Mouse (Mus musculus): ENCODE measurements at regions not wholly inside any gene's neighbourhood (a gene's known extent, or its start where the extent isn't known, plus 50 kb on each side); places are given as distances from the start of the nearest gene placed in this dataset.

DNA sequence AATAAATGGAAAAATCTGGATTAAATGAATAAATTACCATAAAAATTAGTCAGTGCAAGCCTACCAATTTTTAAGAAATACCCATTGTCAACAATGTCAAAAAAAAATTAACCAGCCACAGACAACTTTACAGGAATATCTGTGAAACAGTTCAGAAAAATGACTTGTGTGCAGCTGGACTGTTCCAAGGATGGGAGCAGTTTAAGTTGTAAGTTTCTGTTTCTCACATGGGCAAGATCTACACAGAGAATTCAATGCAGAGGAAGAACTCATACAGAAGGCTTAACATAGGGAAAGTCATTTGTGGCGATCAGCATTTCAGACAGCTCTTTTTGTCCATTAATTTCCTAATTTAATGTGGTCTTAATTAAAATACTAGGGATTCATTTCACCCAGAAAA lies 71.9 kb upstream of the Tdrd3 start:
- DNase-seq (ENCODE audit: low spot score in 2 of 2) = no peak

DNA sequence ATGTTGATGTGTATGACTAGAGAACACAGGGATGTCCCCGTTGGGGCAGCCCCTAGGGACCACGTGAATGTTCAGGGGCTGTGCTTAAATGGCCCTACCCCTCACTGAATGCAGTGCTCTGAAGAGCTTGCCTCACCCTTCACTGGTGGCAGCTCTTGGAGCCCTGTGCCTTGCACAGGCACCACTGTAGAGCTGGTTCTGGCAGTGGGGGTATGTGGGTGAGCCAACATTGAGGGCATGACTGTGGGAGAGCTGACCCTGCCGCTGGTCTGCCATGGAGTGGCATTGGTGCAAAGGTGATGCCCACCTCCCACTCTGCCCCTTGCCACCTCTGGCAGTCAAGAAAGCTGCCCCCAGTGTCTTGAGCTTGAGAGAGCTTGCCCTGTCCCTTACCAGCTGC lies 69.6 kb upstream of the Tdrd3 start:
- no peak for DNase-seq (ENCODE audit: low spot score in 2 of 2)

- no peak for DNase-seq (ENCODE audit: low spot score in 2 of 2)
Measured at GRCm38 (mm10) chr14:87348825-87349224, 67.6 kb upstream of the Tdrd3 start.

- no peak for DNase-seq (ENCODE audit: low spot score in 2 of 2)
Measured at GRCm38 (mm10) chr14:87365793-87366192, 50.6 kb upstream of the Tdrd3 start.

All from right cerebral cortex, postnatal 36 days (tissue).